Mouse (Mus musculus) forebrain, embryonic 15.5 days (tissue): Measurements from ENCODE around the gene Gm49416. TPM values are rescaled to one million over a fixed set of nuclear protein-coding genes. Genes with fewer than 3 reads are reported as not detected.
"Not testable (repeated sequence)": the region's sequence is repeated elsewhere in the genome, so short reads cannot be mapped to it uniquely, and the experiment has no call there.

Experiments used
- ATAC-seq: fragments of 200-750 bp; cut with Nextera tagmentation; replicated peaks from 2 replicates; pipeline ENCODE4 v1.8.0; 2017; ENCODE audit warnings: mild to moderate bottlenecking, moderate TSS enrichment, moderate library complexity
- H3K27ac ChIP-seq: fragments of 300-500 bp; sonication (generic); replicated peaks from 2 replicates; pipeline ENCODE4 v1.5.1; 2015; ENCODE audit warnings: mild to moderate bottlenecking, inconsistent platforms
- H3K27me3 ChIP-seq: fragments of 300-500 bp; sonication (generic); 2 replicates; pipeline ENCODE4 v1.6.1; 2015; ENCODE audit warnings: inconsistent platforms
- H3K36me3 ChIP-seq: fragments of 300-500 bp; sonication (generic); 2 replicates; pipeline ENCODE4 v1.6.1; 2015; ENCODE audit warnings: mild to moderate bottlenecking, inconsistent platforms
- H3K4me1 ChIP-seq: fragments of 300-500 bp; sonication (generic); 2 replicates; pipeline ENCODE4 v1.6.1; 2015; ENCODE audit warnings: inconsistent platforms
- H3K4me2 ChIP-seq: fragments of 300-500 bp; sonication (generic); replicated peaks from 2 replicates; pipeline ENCODE4 v1.6.1; 2015; ENCODE audit warnings: mild to moderate bottlenecking, inconsistent platforms
- H3K4me3 ChIP-seq: fragments of 300-500 bp; sonication (generic); 2 replicates; pipeline ENCODE4 v1.5.1; 2015; ENCODE audit warnings: mild to moderate bottlenecking, inconsistent platforms
- H3K9ac ChIP-seq: fragments of 300-500 bp; sonication (generic); replicated peaks from 2 replicates; pipeline ENCODE4 v1.6.1; 2015; ENCODE audit warnings: mild to moderate bottlenecking, inconsistent platforms
- H3K9me3 ChIP-seq: fragments of 300-500 bp; sonication (generic); 2 replicates; pipeline ENCODE4 v1.6.1; 2016; ENCODE audit warnings: inconsistent platforms
- WGBS: fragments of 180-500 bp; shearing (Covaris S2); methylation state at CpG from one replicate; pipeline ENCODE4 v1.1.7; 2015; ENCODE audit warnings: mixed read lengths; 5-methylcytosine and 5-hydroxymethylcytosine counted together
- polyA plus RNA-seq: library from polyadenylated mRNA; unstranded; fragments of >200 nt; fragmentation: Nextera tagmentation; extraction: Ambion mirVana; gene quantifications from 2 replicates; pipeline ENCODE4 v1.2.1, GENCODE M21; 2015

Gene Gm49416
- polyA plus RNA-seq, 1 experiment from 2014 or later = 0.25 TPM

DNA sequence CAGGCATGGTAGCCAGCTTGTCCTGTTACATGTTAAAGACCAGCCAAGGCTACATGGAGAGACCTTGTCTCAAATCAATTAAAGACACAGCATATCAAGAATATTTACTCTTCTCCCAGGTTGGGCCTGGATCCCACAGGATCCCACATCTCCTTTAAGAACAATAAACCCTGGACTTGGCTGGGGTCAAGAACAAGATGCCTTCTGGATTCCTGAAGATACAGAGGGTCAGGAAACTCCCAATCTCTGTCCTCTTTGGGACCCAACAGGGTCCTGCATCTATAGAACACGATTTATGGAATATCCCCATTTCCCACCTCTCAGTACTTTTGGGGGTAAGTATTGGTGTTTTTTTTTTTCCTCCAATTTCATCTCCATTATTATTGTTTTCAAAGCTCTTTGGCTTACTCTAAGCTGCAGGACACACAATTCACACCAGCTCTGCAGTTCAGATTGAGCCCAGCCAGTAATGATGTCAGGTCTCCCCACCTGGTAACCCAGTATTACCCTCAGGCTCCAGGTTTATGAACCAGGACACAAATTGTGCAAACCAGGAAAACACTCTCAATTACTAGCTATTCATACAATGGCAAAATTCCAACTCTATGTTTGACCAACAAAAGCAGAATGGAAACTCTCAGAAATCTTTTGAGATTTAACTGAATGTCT is 1.7 kb upstream of the Gm49416 start:
- Histone ChIP-seq H3K4me2 (peak overlapping the region; percentile 85; the same call in 1 of the 2 replicates), H3K4me1 (peaks cover 21% of the 10 kb centered on the region), H3K9ac (no peak overlapping the region), H3K4me3 (no peak overlapping the region), H3K27me3 (no peaks in the 10 kb centered on the region), H3K36me3 (peaks cover 11% of the 10 kb centered on the region; the same call in 1 of the 2 replicates), H3K27ac (no peak overlapping the region), H3K9me3 (no peaks in the 10 kb centered on the region)
- WGBS = 56% methylated on average over 1 of the region's 1 CpGs
- ATAC-seq = no peak

DNA sequence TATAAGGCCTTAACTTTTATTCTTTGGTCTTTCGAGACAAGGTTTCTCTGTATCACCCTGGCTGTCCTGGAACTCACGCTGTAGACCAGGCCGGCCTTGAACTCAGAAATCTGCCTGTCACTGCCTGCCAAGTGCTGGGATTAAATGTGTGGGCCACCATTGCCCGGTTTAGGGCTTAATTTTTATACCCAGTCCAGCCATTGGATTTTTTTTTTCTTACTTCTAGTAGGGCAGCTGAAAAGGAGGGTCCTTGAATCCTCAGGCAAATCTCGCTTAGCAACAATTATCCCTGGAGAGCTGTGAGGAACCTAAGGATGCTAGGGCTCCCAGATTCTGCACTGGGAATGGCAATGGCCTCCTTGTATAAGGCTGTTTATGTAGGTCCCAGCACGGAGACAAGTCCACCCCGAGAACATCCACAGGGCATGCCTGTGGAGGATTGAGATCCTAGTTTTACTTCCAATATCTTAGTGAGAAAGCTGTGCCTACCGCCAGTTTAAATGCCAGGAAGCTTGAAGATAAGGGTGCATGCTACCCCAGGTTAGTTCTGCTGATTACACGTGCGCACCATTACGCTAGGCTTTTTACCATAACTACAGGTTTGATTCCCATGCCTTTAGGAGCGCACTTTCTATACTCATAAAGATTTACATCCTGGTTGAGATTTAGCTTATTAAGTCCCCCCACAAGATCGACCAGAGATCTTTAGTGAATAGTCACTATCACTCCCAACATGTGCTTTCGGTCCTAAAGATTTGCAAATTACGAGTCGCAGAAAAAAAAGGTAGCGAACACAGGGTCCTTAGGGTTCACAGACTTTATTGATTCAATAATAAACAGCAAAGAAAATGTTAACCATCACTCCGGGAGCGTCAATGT is 902 bp upstream of the Gm49416 start:
- Histone ChIP-seq H3K4me3 (peak overlapping the region; percentile 75), H3K4me1 (peaks cover 26% of the 10 kb centered on the region), H3K4me2 (peak overlapping the region; percentile 85), H3K9me3 (no peaks in the 10 kb centered on the region), H3K27me3 (no peaks in the 10 kb centered on the region), H3K9ac (peak overlapping the region; percentile 76), H3K27ac (peak overlapping the region; percentile 91), H3K36me3 (peaks cover 11% of the 10 kb centered on the region; the same call in 1 of the 2 replicates)
- no peak for ATAC-seq
- 13% methylated on average over 19 of the region's 19 CpGs for WGBS

DNA sequence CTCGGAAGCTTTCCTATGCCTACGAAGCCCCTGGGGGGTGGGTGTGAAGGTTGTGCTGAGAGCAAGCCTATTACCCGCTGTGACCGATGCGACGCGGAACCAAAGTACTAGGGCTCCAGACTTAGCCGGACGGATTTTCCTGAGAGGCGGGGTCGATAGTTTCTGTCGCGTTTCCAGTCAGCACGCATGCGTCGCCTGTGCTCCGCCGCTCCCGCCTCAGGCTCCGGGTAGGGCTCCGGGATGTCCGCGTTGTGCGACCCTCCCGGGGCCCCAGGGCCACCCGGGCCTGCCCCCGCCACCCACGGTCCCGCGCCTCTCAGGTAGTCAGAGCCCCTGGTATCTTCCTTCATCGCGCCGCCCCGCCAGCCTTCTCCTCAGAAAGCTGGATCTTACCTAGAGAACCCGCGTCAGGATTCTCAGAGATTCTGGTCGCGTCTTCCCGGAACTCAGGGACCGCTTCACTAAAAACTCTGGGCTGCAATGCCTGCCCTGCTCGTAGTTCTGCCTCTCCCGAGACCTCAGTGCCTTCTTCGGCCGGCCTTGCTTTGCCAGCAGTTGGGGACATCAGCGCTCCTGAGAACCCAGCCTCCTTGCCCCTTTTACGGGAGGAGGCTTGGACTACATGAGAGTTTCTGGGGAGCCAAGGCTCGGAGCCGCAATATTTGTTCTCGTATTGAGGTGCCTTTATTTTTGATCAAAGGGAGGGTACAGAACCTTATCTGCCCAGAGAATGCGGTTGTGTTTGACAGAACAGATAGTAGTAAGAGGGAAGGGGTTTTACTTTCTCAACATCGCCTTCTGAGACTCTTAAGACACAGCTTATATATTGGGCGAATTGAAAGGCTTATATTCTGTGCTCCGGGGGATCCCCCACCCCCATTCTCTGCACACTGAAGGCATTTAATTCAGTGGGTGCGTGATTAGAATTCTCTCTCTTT is 4.4 kb downstream of the Gm49416 start, which contains the start of gene Ints5:
Gene Ints5 (plus strand): TSS at position 177 of the 938 bp plus-strand sequence.
- Histone ChIP-seq H3K4me3 (peak within 1 kb of the TSS; percentile 86), H3K9me3 (no peaks in the 10 kb centered on the region), H3K27me3 (no peaks in the 10 kb centered on the region), H3K4me1 (peaks cover 41% of the 10 kb centered on the region), H3K36me3 (peaks cover 25% of the 10 kb centered on the region), H3K27ac (peak within 1 kb of the TSS; percentile 87), H3K4me2 (peak within 1 kb of the TSS; percentile 92), H3K9ac (peak within 1 kb of the TSS; percentile 95)
- 2% methylated on average over 54 of the region's 54 CpGs for WGBS
- ATAC-seq = peak; percentile 46

DNA sequence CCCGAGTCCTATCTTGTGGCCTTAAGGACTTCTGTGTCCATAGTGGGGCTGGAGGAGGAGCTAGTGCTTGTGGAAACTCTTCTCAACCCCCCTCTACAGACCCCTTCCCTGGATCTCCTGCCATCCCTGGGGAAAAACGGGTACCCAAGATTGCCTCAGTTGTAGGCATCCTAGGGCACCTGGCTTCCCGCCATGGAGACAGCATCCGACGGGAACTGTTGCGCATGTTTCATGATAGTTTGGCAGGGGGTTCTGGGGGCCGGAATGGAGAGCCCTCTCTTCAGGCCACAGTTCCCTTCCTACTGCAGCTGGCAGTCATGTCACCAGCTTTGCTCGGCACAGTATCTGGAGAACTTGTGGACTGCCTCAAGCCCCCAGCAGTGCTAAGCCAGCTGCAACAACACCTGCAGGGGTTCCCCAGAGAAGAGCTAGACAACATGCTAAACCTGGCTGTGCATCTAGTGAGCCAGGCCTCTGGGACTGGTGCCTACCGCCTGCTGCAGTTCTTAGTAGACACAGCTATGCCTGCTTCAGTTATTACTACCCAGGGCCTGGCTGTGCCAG is 6.8 kb downstream of the Gm49416 start:
- Histone ChIP-seq H3K27ac (no peak overlapping the region), H3K36me3 (peaks cover 21% of the 10 kb centered on the region), H3K4me2 (no peak overlapping the region), H3K27me3 (no peaks in the 10 kb centered on the region), H3K9me3 (no peaks in the 10 kb centered on the region), H3K9ac (no peak overlapping the region), H3K4me3 (no peak overlapping the region), H3K4me1 (peaks cover 43% of the 10 kb centered on the region)
- WGBS = 92% methylated on average over 9 of the region's 9 CpGs
- ATAC-seq = no peak

DNA sequence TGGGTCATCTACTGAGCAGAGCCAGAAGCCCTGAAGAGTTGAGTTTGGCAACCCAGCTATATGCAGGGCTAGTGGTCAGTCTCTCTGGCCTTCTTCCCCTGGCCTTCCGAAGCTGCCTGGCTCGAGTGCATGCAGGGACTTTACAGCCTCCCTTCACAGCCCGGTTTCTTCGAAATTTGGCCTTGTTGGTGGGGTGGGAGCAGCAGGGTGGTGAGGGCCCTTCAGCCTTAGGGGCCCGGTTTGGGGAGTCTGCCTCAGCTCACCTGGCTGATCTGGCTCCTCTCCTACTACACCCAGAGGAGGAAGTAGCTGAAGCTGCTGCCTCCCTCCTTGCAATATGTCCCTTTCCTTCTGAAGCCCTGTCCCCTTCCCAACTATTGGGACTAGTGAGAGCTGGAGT is 7.5 kb downstream of the Gm49416 start:
- H3K9ac ChIP-seq, H3K4me2 ChIP-seq, H3K27ac ChIP-seq, H3K4me3 ChIP-seq, ATAC-seq, H3K27me3 ChIP-seq, H3K9me3 ChIP-seq: not testable (repeated sequence)
- H3K4me1 ChIP-seq = peaks cover 43% of the 10 kb centered on the region
- H3K36me3 ChIP-seq = peaks cover 17% of the 10 kb centered on the region
- WGBS = 84% methylated on average over 5 of the region's 5 CpGs

DNA sequence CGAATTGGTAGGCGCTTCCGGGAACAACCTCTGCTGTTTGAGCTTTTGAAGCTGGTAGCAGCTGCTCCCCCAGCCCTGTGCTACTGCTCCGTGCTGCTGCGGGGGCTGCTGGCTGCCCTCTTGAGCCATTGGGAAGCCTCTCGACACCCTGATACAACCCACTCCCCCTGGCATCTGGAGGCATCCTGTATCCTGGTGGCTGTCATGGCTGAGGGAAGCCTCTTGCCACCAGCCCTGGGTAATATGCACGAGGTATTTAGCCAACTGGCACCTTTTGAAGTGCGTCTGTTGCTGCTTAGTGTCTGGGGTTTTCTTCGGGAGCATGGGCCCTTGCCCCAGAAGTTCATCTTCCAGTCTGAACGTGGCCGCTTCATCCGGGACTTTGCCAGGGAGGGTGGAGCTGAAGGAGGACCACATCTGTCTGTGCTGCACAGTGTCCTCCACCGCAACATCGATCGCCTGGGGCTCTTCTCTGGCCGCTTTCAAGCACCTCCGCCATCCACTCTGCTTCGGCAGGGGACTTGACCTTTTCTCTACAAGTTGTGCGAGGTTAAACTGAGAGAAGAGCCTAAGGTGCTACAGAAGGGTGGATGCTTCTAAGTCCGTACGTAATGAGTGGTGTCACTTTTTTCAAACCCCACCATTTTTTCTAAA is 8.6 kb downstream of the Gm49416 start:
- H3K27ac ChIP-seq = peak overlapping the region; percentile 83
- peak overlapping the region; percentile 72 for H3K4me2 ChIP-seq
- peak overlapping the region; percentile 91 for H3K9ac ChIP-seq
- peaks cover 41% of the 10 kb centered on the region for H3K4me1 ChIP-seq
- H3K4me3 ChIP-seq = peak overlapping the region; percentile 62
- 25% methylated on average over 21 of the region's 21 CpGs for WGBS
- peaks cover 22% of the 10 kb centered on the region for H3K36me3 ChIP-seq
- peak; percentile 57 for ATAC-seq
- H3K9me3 ChIP-seq, H3K27me3 ChIP-seq: not testable (repeated sequence)

DNA sequence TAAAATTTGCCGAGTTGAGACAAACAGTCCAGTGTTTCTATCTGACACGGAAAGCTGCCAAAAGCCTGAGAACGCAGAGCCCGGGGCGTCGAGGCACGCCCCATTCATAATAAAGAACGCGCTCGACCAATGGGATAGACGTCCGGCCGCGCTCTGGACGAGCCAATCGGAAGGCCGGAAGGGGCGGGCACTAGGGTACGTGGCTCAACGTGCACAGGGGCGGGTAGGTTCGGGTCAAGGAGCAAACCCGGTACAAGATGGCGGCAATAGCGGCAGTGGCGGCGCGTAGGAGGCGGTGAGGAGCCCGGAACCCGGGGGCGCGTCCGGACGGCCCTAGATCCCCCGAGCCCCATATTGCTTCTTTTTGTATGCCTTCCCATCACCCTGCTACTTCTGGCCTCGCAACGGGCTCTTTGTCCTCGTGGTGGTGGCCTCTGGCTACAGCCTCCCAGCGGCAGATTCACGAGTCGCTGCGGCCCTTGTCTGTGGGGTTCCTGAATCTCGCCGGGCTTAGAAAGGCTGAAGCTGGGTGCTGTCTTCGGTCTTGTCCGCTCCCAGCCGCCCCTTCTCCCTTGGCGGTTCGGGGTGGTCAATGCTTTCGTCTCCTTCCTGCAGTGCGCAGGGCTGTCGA is 9.3 kb downstream of the Gm49416 start, which contains the start of gene Ganab:
Gene Ganab (plus strand): TSS at position 207 of the 631 bp plus-strand sequence.
- Histone ChIP-seq H3K9ac (peak within 1 kb of the TSS; percentile 91), H3K4me1 (peaks cover 37% of the 10 kb centered on the region), H3K4me2 (peak within 1 kb of the TSS; percentile 72), H3K27me3 (no peaks in the 10 kb centered on the region), H3K9me3 (no peaks in the 10 kb centered on the region), H3K27ac (peak within 1 kb of the TSS; percentile 83), H3K36me3 (peaks cover 27% of the 10 kb centered on the region), H3K4me3 (peak within 1 kb of the TSS; percentile 62)
- peak; percentile 98 for ATAC-seq
- under 1% methylated on average over 53 of the region's 53 CpGs for WGBS

DNA sequence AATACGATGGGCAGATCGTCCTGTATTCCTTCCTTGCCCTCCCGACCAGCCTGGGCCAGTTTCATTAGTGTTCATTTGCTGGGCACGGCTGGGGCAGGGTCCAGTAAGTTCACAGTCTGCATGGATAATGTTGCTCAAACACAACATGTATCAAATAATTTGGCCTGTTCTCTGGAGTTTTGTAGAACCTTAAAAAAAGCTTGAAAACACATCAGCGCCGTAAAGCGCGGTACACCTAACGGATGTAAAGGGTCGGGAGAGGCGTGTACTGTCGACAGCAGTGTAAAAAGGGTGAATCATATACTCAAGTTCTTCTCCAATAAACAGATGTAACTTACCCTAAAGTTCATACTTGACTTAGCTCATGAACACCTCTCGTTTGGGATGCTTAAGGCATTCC is 9.8 kb downstream of the Gm49416 start:
- peaks cover 33% of the 10 kb centered on the region for H3K4me1 ChIP-seq
- no peaks in the 10 kb centered on the region for H3K27me3 ChIP-seq
- no peak for ATAC-seq
- peak overlapping the region; percentile 72 for H3K4me2 ChIP-seq
- H3K9ac ChIP-seq = peak overlapping the region; percentile 91
- peak overlapping the region; percentile 83 for H3K27ac ChIP-seq
- H3K4me3 ChIP-seq = peak overlapping the region; percentile 62
- H3K9me3 ChIP-seq = no peaks in the 10 kb centered on the region
- peaks cover 33% of the 10 kb centered on the region for H3K36me3 ChIP-seq
- WGBS = 13% methylated on average over 13 of the region's 13 CpGs

DNA sequence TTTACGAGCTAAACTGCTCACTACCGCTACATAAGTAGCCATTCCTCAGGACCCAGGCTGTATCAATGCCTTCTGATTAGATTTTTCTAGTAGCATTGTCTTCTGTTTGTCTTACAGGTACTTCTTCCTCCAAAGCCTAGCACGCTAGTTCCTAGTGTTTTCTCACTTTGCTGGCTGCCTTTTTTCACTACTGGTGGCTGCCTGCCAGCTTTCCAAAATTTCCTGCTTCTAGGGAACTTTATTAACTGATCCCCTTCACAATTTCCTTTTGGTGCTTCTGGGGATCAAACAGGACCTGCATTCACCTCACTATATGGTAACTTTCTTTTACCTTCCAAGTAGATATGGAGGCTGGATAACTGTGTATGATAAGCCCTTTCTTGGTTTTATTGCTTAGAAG is 10.4 kb downstream of the Gm49416 start:
- Histone ChIP-seq H3K4me3 (peak overlapping the region; percentile 62), H3K27me3 (no peaks in the 10 kb centered on the region), H3K9me3 (no peaks in the 10 kb centered on the region), H3K36me3 (peaks cover 37% of the 10 kb centered on the region), H3K27ac (no peak overlapping the region), H3K4me2 (peak overlapping the region; percentile 72), H3K4me1 (peaks cover 28% of the 10 kb centered on the region), H3K9ac (peak overlapping the region; percentile 91; the same call in 1 of the 2 replicates)
- no peak for ATAC-seq
- 50% methylated on average over 3 of the region's 3 CpGs for WGBS

DNA sequence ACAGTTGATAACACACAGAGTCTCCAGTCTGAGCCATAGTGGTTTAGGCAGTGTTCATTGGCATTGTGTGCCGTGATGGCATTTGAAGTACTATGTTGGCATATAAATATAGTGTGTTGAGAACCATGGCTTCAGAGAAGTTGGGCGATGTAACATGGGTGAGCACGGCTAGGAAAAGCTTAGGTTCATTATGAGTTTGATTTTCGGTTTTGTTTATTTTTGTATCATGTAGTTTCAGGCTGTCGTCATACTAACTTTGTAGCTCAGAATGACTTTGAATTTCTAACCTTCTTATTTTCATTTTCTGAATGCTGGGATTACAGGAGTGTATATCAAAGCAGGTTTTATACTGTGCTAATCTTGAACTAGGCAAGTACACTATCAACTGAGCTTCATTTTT is 14.7 kb downstream of the Gm49416 start:
- 94% methylated on average over 5 of the region's 5 CpGs for WGBS
- no peak overlapping the region for H3K9ac ChIP-seq

More for the DNA sequence above, 14.7 kb downstream of the Gm49416 start:
- Histone ChIP-seq H3K27ac (no peak overlapping the region), H3K27me3 (no peaks in the 10 kb centered on the region), H3K4me2 (no peak overlapping the region), H3K4me1 (peaks cover 12% of the 10 kb centered on the region), H3K4me3 (no peak overlapping the region), H3K36me3 (peaks cover 64% of the 10 kb centered on the region), H3K9me3 (no peaks in the 10 kb centered on the region)
- ATAC-seq = no peak
